8 mouse cellular contexts compared by ENCODE assay signal in the genomic region with DNA sequence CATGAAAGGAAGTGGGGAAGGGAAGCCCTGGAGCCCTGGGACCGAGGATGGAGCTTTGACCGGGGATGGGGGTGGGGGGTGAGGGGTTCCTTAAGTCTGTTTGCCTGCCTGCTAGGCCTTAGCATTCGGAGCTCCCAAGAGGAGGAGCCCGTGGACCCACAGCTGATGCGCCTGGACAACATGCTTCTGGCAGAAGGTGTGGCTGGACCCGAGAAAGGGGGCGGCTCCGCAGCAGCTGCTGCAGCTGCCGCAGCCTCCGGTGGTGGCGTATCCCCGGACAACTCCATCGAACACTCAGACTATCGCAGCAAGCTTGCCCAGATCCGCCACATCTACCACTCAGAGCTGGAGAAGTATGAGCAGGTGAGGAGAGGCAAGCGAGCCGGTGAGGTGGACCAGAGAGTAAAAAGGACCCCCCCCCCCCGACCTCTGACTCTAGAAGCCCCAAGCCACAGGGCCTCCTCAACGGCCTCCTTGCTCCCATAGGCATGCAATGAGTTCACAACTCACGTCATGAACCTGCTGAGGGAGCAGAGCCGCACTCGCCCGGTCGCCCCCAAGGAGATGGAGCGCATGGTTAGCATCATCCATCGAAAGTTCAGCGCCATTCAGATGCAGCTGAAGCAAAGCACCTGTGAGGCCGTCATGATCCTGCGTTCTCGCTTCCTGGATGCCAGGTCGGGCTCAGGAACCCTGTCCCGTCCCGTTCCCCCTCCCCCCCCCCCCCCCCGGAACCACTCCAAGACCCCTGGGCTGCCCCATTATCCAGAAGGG. TPM values are rescaled to one million over a fixed set of nuclear protein-coding genes. Genes with fewer than 3 reads are reported as not detected.
A peak's percentile ranks its signal among the peaks of the same experiment; 100 is the strongest.
DNase-seq lines count a peak whose midpoint lies in the region; ATAC-seq and TF ChIP-seq lines count a peak whose summit lies in the region.

No protein-coding gene starts in this region.

- peaks cover 86% of the 10 kb centered on the region for H3K4me1 ChIP-seq in kidney, embryonic 15.5 days
- peaks cover 76% of the 10 kb centered on the region for H3K4me1 ChIP-seq in embryonic facial prominence, embryonic 13.5 days
- H3K4me1 ChIP-seq in intestine, postnatal 0 days (replicated peaks; ENCODE audit: control insufficient read depth, insufficient read depth, low read length): 0 out of 2 replicates have a peak, but pooled peaks cover 5% of the 10 kb centered on the region
- H3K4me1 ChIP-seq in midbrain, embryonic 12.5 days: peaks cover 76% of the 10 kb centered on the region
- H3K4me1 ChIP-seq in thymus, adult 2 months (replicated peaks; ENCODE audit: control insufficient read depth, insufficient read depth, low read length): peaks cover 18% of the 10 kb centered on the region

- H3K9ac ChIP-seq in kidney, embryonic 15.5 days: peak overlapping the region; percentile 94
- peak overlapping the region; percentile 97 for H3K9ac ChIP-seq in embryonic facial prominence, embryonic 13.5 days
- H3K9ac ChIP-seq in intestine, postnatal 0 days (ENCODE audit: low read depth, low read length): 0 out of 2 replicates have a peak overlapping the region, but pooled peaks have one; percentile 13
- H3K9ac ChIP-seq in midbrain, embryonic 12.5 days (replicated peaks): peak overlapping the region; percentile 99

- H3K36me3 ChIP-seq in kidney, embryonic 15.5 days: peaks cover 30% of the 10 kb centered on the region
- H3K36me3 ChIP-seq in embryonic facial prominence, embryonic 13.5 days: peaks cover 30% of the 10 kb centered on the region
- peaks cover 25% of the 10 kb centered on the region; the same call in 1 of the 2 replicates for H3K36me3 ChIP-seq in intestine, postnatal 0 days (ENCODE audit: control insufficient read depth, insufficient read depth)
- H3K36me3 ChIP-seq in midbrain, embryonic 12.5 days: peaks cover 21% of the 10 kb centered on the region
- peaks cover 20% of the 10 kb centered on the region for H3K36me3 ChIP-seq in thymus, adult 2 months (ENCODE audit: control insufficient read depth, insufficient read depth, low read length)

- WGBS in kidney, embryonic 15.5 days: 39% methylated on average over 33 of the region's 34 CpGs
- WGBS in embryonic facial prominence, embryonic 13.5 days: 39% methylated on average over 31 of the region's 34 CpGs
- 44% methylated on average over 33 of the region's 34 CpGs for WGBS in intestine, postnatal 0 days
- 53% methylated on average over 34 of the region's 34 CpGs for WGBS in midbrain, embryonic 12.5 days
- 83% methylated on average over 34 of the region's 34 CpGs for WGBS in thymus, adult 2 months

- H3K27ac ChIP-seq in kidney, embryonic 15.5 days: peak overlapping the region; percentile 100
- peak overlapping the region; percentile 99; the same call in 1 of the 2 replicates for H3K27ac ChIP-seq in embryonic facial prominence, embryonic 13.5 days
- H3K27ac ChIP-seq in intestine, postnatal 0 days (ENCODE audit: low read depth, low read length): no peak overlapping the region
- H3K27ac ChIP-seq in midbrain, embryonic 12.5 days (replicated peaks): peak overlapping the region; percentile 99
- no peak overlapping the region for H3K27ac ChIP-seq in thymus, adult 2 months (ENCODE audit: control insufficient read depth, insufficient read depth, low read length)

- no peaks in the 10 kb centered on the region for H3K9me3 ChIP-seq in kidney, embryonic 15.5 days (replicated peaks)
- H3K9me3 ChIP-seq in embryonic facial prominence, embryonic 13.5 days: no peaks in the 10 kb centered on the region
- no peaks in the 10 kb centered on the region for H3K9me3 ChIP-seq in intestine, postnatal 0 days (ENCODE audit: control insufficient read depth)
- H3K9me3 ChIP-seq in midbrain, embryonic 12.5 days: no peaks in the 10 kb centered on the region

- peak overlapping the region; percentile 73 for H3K4me3 ChIP-seq in kidney, embryonic 15.5 days (replicated peaks)
- peak overlapping the region; percentile 86 for H3K4me3 ChIP-seq in embryonic facial prominence, embryonic 13.5 days
- H3K4me3 ChIP-seq in intestine, postnatal 0 days (ENCODE audit: low read depth, low read length): peak overlapping the region; percentile 69
- peak overlapping the region; percentile 89 for H3K4me3 ChIP-seq in midbrain, embryonic 12.5 days
- H3K4me3 ChIP-seq in thymus, adult 2 months (ENCODE audit: control insufficient read depth, insufficient read depth, low read length): no peak overlapping the region

- ATAC-seq in kidney, embryonic 15.5 days (replicated peaks; ENCODE audit: low FRiP score): no peak
- ATAC-seq in embryonic facial prominence, embryonic 13.5 days (ENCODE audit: insufficient number of reproducible peaks, insufficient read depth, low FRiP score, low TSS enrichment, low read depth): no peak
- ATAC-seq in intestine, postnatal 0 days: no peak
- ATAC-seq in midbrain, embryonic 12.5 days (ENCODE audit: low FRiP score, low read depth): no peak
- ATAC-seq in CD4-positive, CD25-positive, alpha-beta regulatory T cell, adult 4 months: no peak

- peak overlapping the region; percentile 72 for H3K4me2 ChIP-seq in kidney, embryonic 15.5 days
- H3K4me2 ChIP-seq in embryonic facial prominence, embryonic 13.5 days: peak overlapping the region; percentile 96
- H3K4me2 ChIP-seq in intestine, postnatal 0 days (replicated peaks; ENCODE audit: low read depth): peak overlapping the region; percentile 99
- H3K4me2 ChIP-seq in midbrain, embryonic 12.5 days (replicated peaks): peak overlapping the region; percentile 87

- peak; percentile 48 for TF ChIP-seq CTCF in intestine, postnatal 0 days (IDR thresholded peaks at IDR 0.05; ENCODE audit: low read depth)
- TF ChIP-seq CTCF in thymus, adult 2 months (IDR thresholded peaks at IDR 0.05; ENCODE audit: borderline replicate concordance, control insufficient read depth, extremely low read depth, insufficient read depth, low read length, poor library complexity): no peak

- H3K27me3 ChIP-seq in kidney, embryonic 15.5 days: no peaks in the 10 kb centered on the region
- no peaks in the 10 kb centered on the region for H3K27me3 ChIP-seq in embryonic facial prominence, embryonic 13.5 days
- no peaks in the 10 kb centered on the region for H3K27me3 ChIP-seq in intestine, postnatal 0 days (replicated peaks; ENCODE audit: control insufficient read depth, insufficient read depth, low read length)
- no peaks in the 10 kb centered on the region for H3K27me3 ChIP-seq in midbrain, embryonic 12.5 days
- no peaks in the 10 kb centered on the region for H3K27me3 ChIP-seq in thymus, adult 2 months (ENCODE audit: control insufficient read depth, insufficient read depth, low read length)

- DNase-seq in kidney, postnatal 36 days: no peak
- no peak for DNase-seq in thymus, adult 2 months
- no peak for DNase-seq in testis, postnatal 14 days (ENCODE audit: low spot score)

- TF ChIP-seq POLR2A in thymus, adult 2 months (IDR thresholded peaks at IDR 0.05; ENCODE audit: control insufficient read depth, extremely low read depth, insufficient read depth, low read length, poor library complexity): no peak

RNA-seq across cellular contexts. Expression of a gene that starts 2.9 kb away (rescaled TPM):
- 14.9 and 16.7 TPM in 2 replicates for polyA plus RNA-seq in kidney, embryonic 15.5 days (2015; fragmentation: Nextera tagmentation; extraction: Ambion mirVana)
- 14.8 and 19.2 TPM in 2 replicates for polyA plus RNA-seq in embryonic facial prominence, embryonic 13.5 days (2015; fragmentation: Nextera tagmentation; extraction: Ambion mirVana)
- polyA plus RNA-seq in intestine, postnatal 0 days (2015; fragmentation: Nextera tagmentation; extraction: Ambion mirVana): 6.1 and 6.5 TPM in 2 replicates
- polyA plus RNA-seq in midbrain, embryonic 12.5 days (2016; fragmentation: Nextera tagmentation; extraction: Ambion mirVana): 20.8 and 22.5 TPM in 2 replicates
- 144 and 146 TPM in 2 replicates for polyA plus RNA-seq in thymus, adult 2 months (2012; rRNA removed)
- polyA plus RNA-seq in CD4-positive, CD25-positive, alpha-beta regulatory T cell, adult 4 months (2017; shearing (Covaris generic)): 10 to 100 TPM in 1 of 2 experiments, 1 to 10 TPM in 1; 7.7 to 12.6 TPM

RNA-seq across cellular contexts. Expression of a gene that starts 3.7 kb away (rescaled TPM):
- polyA plus RNA-seq in kidney, embryonic 15.5 days (2015; fragmentation: Nextera tagmentation; extraction: Ambion mirVana): 6.5 and 7.5 TPM in 2 replicates
- 3.6 and 4.2 TPM in 2 replicates for polyA plus RNA-seq in embryonic facial prominence, embryonic 13.5 days (2015; fragmentation: Nextera tagmentation; extraction: Ambion mirVana)
- polyA plus RNA-seq in intestine, postnatal 0 days (2015; fragmentation: Nextera tagmentation; extraction: Ambion mirVana): 1.3 and 1.5 TPM in 2 replicates
- polyA plus RNA-seq in midbrain, embryonic 12.5 days (2016; fragmentation: Nextera tagmentation; extraction: Ambion mirVana): 2.2 and 2.3 TPM in 2 replicates
- 13.4 and 18.8 TPM in 2 replicates for polyA plus RNA-seq in thymus, adult 2 months (2012; rRNA removed)
- 1 to 10 TPM; 4.0 to 4.5 TPM for polyA plus RNA-seq in CD4-positive, CD25-positive, alpha-beta regulatory T cell, adult 4 months (2017; shearing (Covaris generic))

RNA-seq across cellular contexts. Expression of a gene that starts 4.3 kb away (rescaled TPM):
- polyA plus RNA-seq in kidney, embryonic 15.5 days (2015; fragmentation: Nextera tagmentation; extraction: Ambion mirVana): 20.8 and 22.6 TPM in 2 replicates
- polyA plus RNA-seq in embryonic facial prominence, embryonic 13.5 days (2015; fragmentation: Nextera tagmentation; extraction: Ambion mirVana): 5.3 and 6.0 TPM in 2 replicates
- polyA plus RNA-seq in intestine, postnatal 0 days (2015; fragmentation: Nextera tagmentation; extraction: Ambion mirVana): 8.6 and 10.6 TPM in 2 replicates
- polyA plus RNA-seq in midbrain, embryonic 12.5 days (2016; fragmentation: Nextera tagmentation; extraction: Ambion mirVana): 2.9 and 3.3 TPM in 2 replicates
- polyA plus RNA-seq in thymus, adult 2 months (2012; rRNA removed): 208 and 222 TPM in 2 replicates
- polyA plus RNA-seq in CD4-positive, CD25-positive, alpha-beta regulatory T cell, adult 4 months (2017; shearing (Covaris generic)): 100 to 1,000 TPM; 227 to 344 TPM

RNA-seq across cellular contexts. Expression of a gene that starts 9.6 kb away (rescaled TPM):
- polyA plus RNA-seq in kidney, embryonic 15.5 days (2015; fragmentation: Nextera tagmentation; extraction: Ambion mirVana): 166 and 168 TPM in 2 replicates
- 130 and 132 TPM in 2 replicates for polyA plus RNA-seq in embryonic facial prominence, embryonic 13.5 days (2015; fragmentation: Nextera tagmentation; extraction: Ambion mirVana)
- 123 and 135 TPM in 2 replicates for polyA plus RNA-seq in intestine, postnatal 0 days (2015; fragmentation: Nextera tagmentation; extraction: Ambion mirVana)
- polyA plus RNA-seq in midbrain, embryonic 12.5 days (2016; fragmentation: Nextera tagmentation; extraction: Ambion mirVana): 240 and 243 TPM in 2 replicates
- 140 and 175 TPM in 2 replicates for polyA plus RNA-seq in thymus, adult 2 months (2012; rRNA removed)
- 10 to 100 TPM; 68.0 to 75.0 TPM for polyA plus RNA-seq in CD4-positive, CD25-positive, alpha-beta regulatory T cell, adult 4 months (2017; shearing (Covaris generic))

RNA-seq across cellular contexts. Expression of a gene that starts 10.1 kb away (rescaled TPM):
- 60.8 and 72.2 TPM in 2 replicates for polyA plus RNA-seq in kidney, embryonic 15.5 days (2015; fragmentation: Nextera tagmentation; extraction: Ambion mirVana)
- polyA plus RNA-seq in embryonic facial prominence, embryonic 13.5 days (2015; fragmentation: Nextera tagmentation; extraction: Ambion mirVana): 50.7 and 57.5 TPM in 2 replicates
- polyA plus RNA-seq in intestine, postnatal 0 days (2015; fragmentation: Nextera tagmentation; extraction: Ambion mirVana): 53.2 and 55.6 TPM in 2 replicates
- 82.8 and 86.2 TPM in 2 replicates for polyA plus RNA-seq in midbrain, embryonic 12.5 days (2016; fragmentation: Nextera tagmentation; extraction: Ambion mirVana)
- 316 and 350 TPM in 2 replicates for polyA plus RNA-seq in thymus, adult 2 months (2012; rRNA removed)
- 10 to 100 TPM; 16.9 to 19.2 TPM for polyA plus RNA-seq in CD4-positive, CD25-positive, alpha-beta regulatory T cell, adult 4 months (2017; shearing (Covaris generic))

Comparison
In these comparisons a context has a peak if more than half of its experiments do, and no peak if none do; other contexts are left out.
1. H3K27ac ChIP-seq: peak in kidney, embryonic 15.5 days (single experiment), embryonic facial prominence, embryonic 13.5 days (single experiment) and midbrain, embryonic 12.5 days (single experiment); none in intestine, postnatal 0 days (single experiment) and thymus, adult 2 months (single experiment).
2. H3K9ac ChIP-seq: peak in every context shown above with its lines; median percentile 99 in midbrain, embryonic 12.5 days; 97 in embryonic facial prominence, embryonic 13.5 days; 94 in kidney, embryonic 15.5 days; 13 in intestine, postnatal 0 days.
3. Peak in every context shown above with its lines, with median percentiles within 50 percentile points of each other: H3K4me2 ChIP-seq.